Mouse (Mus musculus) heart, adult 18-20 months (tissue): ENCODE results near the gene Pan3. TPM values are rescaled to one million over a fixed set of nuclear protein-coding genes. Genes with fewer than 3 reads are reported as not detected.

Experiments used
- DNase-seq, 2 experiments: peaks; one replicate each; pipeline ENCODE4 v3.0.0; 2021 to 2022; ENCODE audit warnings: mixed read lengths in 1 of 2
- total RNA-seq, 2 experiments: library from RNA; stranded (reverse); gene quantifications; 2 replicates each; pipeline ENCODE4 v1.2.3; 2021

Pan3 gene
- total RNA-seq, 2 experiments from 2014 or later, result 21.1 to 34.4 TPM

DNA sequence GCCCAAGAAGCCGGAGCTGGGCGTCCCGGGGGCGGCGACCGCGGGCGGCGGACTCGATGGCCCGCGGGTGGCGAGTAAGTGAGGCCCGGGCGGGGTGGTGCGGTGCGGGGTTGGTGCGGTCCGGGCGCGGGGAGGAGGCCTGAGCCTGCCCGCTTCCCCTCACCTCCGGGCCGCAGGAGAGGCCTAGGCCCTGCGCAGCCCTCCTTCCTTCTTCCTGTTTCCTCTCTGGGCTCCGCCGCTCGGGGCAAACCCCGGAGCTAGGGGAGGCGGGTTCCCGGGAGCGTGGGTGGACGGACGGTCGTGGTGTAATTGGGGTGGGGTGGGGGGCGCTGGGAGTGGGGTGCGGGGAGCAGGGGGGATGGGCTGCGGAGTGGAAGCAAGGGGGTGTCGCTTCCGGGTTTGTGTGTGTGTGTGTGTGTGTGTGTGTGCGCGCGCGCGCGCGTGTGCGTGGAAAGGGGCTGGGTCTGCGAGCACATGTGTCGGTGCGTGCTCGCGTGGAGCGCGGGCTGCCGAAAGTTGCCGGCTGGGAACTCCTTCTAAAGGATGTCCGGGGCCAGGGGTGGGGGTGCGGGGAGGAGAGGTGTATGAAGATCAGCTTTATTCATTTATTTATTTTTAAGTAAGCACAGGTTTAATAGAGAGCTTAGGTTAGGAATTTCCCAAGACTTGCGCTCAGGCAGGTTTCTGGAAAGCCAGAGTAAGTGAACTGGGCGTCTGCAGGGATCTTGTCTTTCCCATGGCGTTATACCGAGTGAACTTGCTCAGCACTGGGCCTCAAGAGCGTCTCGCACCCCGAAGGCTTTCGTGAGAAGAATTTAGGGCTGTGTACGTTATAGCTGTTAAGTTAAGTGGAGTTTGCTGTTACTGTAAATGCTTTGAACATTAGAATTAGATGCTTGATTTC lies 1.2 kb downstream of the Pan3 start:
- DNase-seq, result peak; percentile 76 to 77

DNA sequence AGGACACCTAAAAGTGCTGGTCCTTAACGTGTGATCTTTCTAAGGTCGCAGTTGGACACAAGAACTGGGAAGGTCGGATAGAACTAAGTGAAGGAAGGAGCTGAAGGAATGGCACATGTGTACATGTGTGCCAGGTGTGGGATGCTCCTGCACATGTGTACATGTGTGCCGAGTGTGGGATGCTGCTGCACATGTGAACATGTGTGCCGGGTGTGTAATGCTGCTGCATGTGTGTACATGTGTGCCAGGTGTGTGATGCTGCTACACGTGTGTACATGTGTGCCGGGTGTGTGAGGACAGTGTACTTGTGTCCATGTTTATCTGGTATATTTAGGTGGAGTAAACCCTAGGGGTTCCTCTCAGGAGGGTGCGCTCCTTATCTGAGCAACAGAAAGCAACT lies 3.0 kb downstream of the Pan3 start:
- DNase-seq, result no peak

DNA sequence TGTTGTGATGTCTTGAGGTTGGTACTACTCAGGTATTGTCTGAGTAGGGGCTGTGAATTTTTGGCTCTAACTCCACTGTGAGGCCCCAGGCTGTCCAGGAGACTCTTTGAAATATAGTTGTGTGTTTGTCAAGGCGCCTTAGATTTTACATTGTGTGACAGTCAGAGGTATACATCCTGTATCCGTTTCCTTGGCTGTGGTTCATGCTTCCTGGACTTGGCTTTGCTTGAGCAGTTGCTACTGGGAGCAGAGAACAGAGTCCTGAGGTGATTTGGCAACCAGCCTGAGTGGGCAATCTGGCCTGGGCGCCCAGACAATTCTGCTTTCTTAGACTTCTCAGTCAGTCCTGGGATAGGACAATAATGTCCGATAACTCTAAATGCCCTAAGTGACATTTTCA lies 5.3 kb downstream of the Pan3 start:
- peak; percentile 38 to 49 for DNase-seq

DNA sequence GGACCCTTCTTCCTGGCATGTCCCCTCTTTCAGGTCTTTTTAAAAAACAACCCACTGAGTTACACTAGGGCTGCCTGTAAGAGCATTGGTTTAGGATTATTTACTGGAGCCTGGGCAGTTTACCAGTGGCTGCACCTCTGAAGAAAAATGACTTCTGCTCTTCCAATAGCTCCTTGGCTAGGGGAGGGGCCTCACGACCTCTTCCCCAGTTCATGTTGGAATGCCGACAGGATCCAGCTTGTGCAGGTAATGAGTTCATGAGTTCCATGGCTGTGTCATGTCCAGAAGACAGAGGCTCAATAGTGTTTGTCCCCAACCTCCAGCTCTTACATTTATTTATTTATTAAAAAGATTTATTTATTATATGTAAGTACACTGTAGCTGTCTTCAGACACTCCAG lies 5.8 kb downstream of the Pan3 start:
- DNase-seq, result no peak

DNA sequence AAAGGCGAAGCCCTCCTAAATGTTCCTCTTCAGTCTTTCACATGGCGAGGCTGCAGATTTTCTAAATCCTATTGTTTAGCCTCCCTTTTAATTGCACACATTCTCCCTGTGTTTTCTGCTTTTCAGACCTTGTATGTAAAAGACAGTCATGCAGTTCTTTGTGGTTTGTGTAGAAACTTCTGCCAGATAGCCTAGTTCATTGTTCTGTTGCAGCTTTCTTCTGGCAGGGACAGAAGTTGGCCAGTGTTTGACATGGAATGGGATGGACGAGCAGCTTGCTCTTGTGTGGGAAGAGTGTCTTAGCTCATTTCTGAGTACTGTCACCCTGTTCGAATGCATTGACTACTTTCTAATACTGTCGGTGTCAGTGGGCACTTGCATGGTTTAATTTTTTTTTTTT lies 6.5 kb downstream of the Pan3 start:
- DNase-seq, result peak in 1 of 2 experiments; percentile 22

DNA sequence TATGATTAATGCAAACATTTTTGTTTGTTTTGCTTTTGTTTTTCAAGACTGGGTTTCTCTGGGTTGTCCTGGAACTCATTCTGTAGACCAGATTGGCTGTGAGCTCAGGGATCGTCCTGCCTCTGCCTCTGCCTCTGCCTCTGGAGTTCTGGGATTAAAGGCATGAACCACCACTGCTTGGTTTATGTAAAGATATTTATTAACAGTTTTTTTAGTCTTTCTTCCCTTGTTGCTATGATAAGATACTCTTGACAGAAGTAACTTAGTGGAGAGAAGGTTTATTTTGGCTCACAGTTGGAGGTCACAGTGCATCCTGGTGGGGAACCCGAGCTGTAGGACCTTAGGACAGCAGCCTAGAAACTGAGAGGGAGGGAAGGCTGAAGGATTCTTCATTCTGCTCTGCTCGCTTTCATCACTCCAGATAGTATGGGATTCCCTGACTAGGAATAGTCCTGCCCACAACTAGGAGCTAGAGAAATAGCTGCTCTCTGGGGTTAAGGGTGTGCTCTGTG lies 11.1 kb downstream of the Pan3 start:
- no peak for DNase-seq

DNA sequence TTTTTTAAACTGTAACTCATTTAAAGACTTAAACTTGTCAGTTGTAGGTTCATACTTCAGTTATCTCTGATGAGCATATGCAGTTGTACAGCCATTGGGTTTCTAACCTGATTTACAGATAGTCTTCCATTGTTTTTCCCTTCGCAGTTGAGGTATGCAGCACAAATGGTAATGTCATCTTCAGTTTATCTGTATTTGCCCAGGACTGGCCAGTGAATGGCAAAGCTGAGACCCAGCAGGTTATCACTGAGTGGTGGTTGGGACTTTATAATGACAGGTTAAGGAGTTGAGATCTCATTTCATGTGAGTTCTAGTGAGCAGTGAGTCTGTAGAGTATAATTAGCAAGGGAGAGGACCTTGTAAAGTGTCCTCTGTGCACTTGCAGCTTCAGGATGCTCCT lies 12.0 kb downstream of the Pan3 start:
- DNase-seq, result no peak

DNA sequence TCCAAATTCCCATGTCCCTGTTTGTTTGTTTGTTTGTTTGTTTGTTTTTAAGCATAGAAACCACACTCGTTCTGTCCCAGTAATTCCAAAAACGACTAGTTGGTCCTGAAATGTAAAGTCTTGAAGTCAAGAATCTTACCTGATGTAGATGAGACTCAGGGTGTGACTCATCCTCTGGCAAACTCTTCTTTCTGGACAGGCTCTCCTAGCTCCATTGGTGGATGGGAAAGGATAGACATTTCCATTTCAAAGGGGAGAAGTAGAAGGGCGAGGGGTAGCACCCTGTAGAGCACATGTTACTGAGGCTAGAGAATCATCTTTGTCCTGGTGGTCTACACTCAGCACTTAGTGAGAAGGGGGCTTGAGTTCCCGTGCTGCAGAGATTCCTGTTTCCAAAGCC lies 12.8 kb downstream of the Pan3 start:
- no peak for DNase-seq

DNA sequence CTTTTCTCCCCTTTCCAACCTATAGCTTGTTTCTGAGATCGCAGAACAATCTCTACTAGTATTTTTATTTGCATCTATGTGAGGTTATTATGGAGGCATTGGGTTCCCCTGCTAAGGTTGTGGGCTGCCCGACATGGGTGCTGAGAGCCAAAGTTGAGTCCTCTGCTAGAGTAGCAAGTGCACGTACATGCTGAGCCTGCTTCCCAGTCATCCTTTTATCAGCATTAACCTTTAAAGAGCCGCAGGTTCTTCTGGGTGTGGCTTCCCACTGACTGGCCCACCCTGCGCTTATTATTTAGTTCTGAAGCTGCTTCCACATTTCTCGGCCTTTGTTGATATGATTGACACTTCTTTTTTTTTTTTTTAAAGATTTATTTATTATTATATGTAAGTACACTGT lies 14.3 kb downstream of the Pan3 start:
- no peak for DNase-seq

DNA sequence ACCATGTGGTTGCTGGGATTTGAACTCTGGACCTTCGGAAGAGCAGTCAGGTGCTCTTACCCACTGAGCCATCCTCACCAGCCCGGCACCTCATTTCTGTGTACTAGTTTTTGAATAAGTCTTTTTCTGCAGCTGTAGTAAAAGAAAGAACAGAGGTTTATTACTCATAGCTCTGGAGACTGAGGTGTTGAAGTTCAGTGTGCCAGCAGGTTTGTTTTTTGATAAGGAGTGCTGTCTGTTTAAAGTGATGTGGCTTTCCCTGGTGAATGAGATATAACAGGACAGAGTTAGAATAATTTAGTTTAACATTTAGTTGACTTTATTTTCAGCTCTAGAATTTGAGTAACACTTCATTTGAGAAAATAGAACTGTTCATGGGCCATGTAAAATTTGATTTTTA lies 14.8 kb downstream of the Pan3 start:
- DNase-seq, result no peak

DNA sequence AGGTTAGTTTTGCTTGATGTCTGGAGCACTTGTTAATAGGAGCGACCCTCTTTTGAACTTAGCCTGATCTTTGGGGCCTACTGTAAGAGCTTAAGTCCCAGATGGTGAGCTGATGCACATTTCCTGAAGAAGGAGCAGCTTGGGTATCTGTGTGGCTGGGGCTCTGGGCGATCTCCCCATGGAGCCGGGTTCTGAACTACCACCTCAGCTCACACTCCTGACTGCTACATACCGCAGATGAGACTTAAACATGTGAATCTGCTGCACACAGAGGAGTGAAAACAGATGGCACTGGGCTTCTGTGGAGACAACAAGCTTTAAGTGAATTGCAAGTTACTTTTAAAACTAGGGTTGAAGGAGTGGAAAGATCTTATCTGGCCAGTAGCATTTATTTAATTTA lies 15.3 kb downstream of the Pan3 start:
- DNase-seq, result no peak

DNA sequence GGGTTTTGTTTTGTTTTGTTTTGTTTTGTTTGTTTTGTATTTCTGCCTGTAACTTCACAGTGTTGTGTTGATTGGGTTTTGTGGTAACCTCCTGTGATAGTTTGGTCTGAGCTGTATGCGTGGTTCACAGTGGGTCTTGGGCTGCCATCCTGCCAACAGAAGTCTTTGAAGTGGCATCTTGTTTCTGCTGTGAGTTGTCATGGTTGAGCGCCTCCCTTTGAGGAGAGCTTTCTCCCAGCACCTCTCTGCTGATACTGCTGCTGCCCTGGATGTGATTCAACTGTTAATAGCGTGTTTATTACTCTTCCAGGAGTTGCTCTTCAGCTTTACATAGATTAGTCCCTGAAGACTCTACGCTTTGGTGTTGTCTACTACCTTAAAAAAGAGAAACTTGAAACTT lies 18.6 kb downstream of the Pan3 start:
- DNase-seq, result no peak

DNA sequence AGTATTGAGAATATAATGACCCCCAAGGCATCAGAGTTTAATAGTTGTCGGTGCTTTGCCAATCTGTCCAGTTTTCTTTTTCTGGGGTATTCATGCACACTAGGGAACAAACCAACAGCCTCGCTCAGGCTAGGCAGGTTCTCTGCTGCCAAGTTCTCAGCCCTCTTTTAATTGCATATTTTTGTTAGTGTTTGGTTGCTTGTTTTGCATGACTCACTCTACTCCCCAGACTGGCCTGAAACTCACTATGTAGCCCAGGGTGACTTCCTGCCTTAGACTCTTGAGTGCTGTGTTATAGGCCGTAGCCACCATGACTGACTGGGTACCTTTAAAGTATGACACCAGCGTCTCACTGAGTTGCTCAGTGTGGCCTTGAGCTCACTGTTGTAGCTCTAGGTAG lies 19.0 kb downstream of the Pan3 start:
- no peak for DNase-seq

DNA sequence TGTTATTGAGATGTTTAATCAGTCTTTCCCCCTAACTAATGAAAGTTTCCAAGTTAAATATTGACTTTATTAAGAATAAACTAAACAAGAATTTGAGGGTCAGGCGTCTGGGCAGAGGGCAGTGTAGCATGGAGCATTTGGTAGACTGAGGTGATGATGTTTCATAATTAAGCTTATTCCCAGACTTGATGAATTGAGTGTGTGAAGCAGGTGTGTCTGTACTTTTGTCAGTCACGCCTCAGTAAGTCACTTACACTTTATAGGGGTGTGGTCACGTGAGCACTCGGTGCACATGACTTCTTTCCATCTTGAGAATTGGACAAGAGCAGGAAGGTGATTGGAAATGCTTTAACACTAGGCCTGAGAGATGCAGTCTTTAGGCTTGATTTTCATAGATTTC lies 26.5 kb downstream of the Pan3 start:
- no peak for DNase-seq

DNA sequence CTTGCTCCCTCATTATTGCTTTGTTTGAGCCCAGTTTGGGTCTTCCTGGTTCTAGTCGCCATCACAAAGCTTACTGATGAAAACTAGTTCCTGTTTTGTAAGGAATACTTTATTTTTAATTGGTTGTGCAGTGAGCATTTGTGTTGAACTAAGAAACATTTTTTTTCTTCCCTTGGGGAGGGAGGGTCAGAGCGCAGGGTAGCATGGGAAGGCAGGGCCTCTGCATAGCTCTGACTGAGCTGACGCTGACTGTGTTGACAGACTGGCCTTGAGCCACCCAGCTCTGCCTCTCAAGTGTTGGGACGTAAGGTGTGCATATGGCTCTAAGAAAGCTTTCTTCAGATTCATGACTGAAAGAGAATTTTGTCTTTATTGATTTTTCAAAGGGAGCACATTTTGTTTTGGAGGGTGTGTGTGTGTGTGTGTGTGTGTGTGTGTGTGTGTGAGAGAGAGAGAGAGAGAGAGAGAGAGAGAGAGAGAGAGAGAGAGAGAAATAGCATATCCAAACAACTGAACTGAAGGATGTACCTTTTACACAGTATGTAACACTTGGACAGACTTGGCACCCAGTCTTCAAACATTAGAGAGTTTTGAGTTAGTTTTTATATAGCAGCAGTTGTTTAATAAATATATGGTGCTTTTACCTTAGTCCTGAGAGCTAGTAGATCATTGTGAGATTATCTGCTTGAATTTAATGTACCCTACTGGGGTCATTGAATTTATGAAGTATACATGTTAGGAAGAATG lies 30.0 kb downstream of the Pan3 start:
- peak; percentile 42 to 44 for DNase-seq

DNA sequence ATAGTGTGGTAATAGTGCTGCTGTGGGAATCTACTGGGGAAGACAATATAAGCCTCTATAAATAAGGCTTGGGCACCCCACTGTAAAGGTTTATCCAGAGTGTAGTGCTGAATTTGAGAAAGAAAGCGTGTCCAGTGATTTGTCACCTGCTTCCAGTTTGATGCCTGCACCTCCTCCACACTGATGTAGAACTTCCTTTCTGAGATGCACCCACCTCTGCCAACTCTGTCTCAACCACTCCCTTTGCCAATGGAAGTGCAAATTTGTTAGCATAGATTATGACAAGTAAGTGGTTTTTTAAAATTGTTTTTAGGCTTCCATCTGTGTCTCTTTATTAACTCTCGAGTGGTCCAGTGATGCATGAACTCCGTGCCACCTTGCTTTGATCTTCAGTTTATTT lies 33.3 kb downstream of the Pan3 start:
- DNase-seq, result no peak

DNA sequence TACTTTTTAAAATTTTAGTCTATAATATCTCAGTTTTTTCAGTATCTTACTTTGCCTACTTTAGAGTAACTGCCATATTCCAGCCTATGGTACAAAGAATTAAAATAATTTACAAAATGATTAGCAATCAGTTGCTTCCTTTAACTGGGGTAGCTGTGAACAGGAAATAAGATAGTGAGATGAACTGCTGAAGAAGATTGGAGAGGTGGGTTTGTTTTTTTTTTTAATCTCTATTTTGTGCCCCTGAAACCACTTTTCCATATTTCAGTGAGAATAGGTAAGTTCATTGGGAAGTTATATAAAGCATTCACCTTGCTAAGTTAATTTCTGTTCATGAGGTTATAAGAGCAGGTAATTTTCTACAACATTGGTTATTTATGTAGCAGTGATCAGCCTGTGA lies 36.4 kb downstream of the Pan3 start:
- no peak for DNase-seq

DNA sequence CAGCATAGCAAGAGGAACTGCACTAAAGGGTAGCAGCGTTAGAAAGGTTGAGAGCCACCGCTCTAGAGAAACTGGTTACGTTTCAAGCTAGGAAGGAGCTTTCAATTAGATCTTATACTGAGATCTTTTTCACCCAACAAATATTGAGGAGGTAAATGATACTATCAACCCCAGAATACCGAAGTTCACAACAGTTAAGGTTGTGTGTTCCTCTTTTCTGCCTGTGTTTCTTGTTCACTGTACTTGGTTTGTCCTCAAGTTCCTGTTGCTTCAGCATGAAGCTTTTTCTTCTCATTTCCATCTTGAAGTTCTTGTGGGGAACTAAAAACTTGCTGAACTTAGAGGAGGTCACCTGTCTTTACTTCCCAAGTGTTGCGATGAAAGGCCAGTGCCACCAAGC lies 41.2 kb downstream of the Pan3 start:
- no peak for DNase-seq

DNA sequence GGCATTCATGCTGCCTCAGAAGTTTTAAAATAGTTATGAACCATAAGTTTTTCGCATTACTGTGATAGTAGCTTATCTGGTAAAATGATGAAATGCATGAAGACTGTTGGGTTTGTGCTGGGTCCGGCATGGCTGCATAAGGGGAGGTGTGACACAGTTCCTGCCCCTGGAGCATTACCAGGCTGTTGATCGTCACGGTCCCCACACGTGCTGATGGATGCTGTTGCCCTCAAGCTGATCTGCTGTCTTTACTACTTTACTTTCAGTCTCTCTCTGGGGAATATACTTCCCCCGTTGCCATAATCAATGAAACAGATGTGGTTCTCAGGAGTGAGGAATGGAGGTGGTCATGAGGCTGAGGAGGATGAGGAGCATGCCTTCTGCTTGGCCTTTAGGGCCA lies 43.1 kb downstream of the Pan3 start:
- no peak for DNase-seq

DNA sequence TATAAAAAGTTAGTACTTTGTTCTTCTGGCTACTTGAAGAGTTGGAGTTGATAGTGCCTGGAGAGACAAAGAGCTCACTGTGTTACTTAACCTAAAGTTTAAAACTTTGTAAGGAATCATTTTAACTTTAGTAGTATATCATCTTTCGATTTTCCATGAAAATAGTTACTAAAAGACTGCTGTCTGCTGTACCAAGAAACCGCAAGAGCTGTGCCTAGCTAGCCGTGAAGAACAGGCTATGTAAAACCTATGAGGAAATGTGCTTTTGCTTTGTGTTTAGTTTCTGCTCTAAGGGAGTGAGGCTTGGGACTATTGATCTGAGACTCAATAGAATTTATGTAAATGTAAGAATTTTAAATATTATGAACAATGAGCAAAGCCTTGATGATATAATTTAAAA lies 43.9 kb downstream of the Pan3 start:
- DNase-seq, result no peak

DNA sequence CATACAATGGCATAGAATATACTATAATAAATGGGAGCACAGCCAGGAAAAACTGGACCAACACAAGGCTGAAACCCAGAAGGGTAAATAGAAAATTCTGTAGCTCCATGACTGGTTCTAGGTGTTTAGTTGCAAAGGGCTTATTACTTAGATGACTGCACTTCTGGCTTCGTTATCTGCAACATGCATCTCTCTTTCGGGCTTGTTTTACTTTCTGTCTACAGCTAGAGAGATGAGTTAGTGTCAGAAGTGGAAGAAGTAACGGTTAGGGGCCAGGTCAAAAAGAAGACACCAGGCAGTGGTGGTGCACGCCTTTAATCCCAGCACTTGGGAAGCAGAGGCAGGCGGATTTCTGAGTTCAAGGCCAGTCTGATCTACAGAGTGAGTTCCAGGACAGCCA lies 46.1 kb downstream of the Pan3 start:
- no peak for DNase-seq

DNA sequence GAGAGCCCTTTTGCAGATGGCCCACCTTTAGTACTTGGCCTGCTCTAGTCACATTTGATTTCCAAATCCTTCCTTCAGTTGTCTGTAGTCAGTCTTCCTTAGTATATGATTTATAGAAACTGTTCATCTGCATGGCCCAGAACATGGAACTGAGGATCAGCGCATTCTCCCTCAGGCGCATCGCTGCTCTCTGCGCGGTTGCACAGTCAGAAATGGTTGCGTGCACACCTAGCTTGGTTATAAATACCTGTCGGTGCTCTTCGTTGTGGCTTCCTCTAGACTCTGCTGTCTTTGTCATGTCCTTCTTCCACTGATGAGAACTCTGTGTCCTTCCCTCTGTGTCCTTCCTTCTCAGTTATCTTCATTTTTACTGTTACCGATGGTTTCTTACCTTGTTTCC lies 47.1 kb downstream of the Pan3 start:
- DNase-seq, result no peak

DNA sequence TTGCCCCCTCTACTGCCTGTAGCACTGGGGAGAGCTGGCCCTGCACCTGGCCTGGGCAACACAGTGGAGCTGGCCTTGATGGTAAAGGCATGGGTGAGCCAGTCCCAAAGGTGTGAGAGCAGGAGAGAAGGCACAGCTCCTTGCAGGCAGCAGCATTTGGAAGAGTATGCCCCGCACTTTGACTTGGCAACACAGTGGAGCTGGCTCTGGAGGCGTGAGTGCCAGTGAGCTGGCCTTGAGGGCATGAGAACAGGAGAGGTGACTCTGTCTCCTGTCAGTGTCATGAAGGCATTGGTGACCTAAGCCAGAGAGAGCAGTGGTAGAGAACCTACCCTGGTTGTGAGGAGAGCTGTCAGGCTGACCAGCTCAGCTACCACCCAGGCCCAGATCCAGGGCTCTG lies 49.4 kb downstream of the Pan3 start:
- DNase-seq, result peak; percentile 40 to 46

DNA sequence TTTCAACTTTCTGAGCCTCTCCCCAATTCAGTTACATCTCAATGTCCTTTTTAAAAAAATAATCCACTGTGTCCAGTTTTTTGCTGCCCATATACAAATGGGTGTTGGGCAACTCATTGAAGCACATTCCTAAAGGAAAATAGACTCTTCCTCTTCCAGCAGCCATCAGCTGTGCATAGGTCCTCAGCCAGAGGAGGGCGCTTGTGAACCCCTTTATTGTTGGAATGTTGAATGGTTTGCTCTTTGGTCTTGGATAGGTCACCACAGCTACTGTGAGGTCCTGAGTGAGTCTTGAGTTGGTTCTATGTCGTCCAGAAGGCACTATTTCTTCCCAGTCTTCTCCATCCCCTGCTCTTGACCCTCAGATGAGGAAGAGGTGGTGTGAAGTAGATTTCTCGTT lies 54.2 kb downstream of the Pan3 start:
- no peak for DNase-seq
